Mouse (Mus musculus): ENCODE data around the gene Rbm47.

Gene Rbm47

GRCm38 (mm10) chr5:66086304-66086703 lies 86.6 kb downstream of the Rbm47 start:
- DNase-seq (ENCODE audit: low spot score in 2 of 2), result no peak

- no peak for DNase-seq (ENCODE audit: low spot score in 2 of 2)
Observed at GRCm38 (mm10) chr5:66085478-66085877, 87.4 kb downstream of the Rbm47 start.

GRCm38 (mm10) chr5:66084541-66084940 lies 88.4 kb downstream of the Rbm47 start:
- DNase-seq (ENCODE audit: low spot score in 2 of 2), result no peak

GRCm38 (mm10) chr5:66083350-66083749 lies 89.6 kb downstream of the Rbm47 start:
- peak in 1 of 2 experiments; percentile 42 for DNase-seq (ENCODE audit: low spot score in 2 of 2)

GRCm38 (mm10) chr5:66082229-66082572 lies 90.7 kb downstream of the Rbm47 start:
- no peak for DNase-seq (ENCODE audit: low spot score in 2 of 2)

GRCm38 (mm10) chr5:66081443-66082228 lies 91.3 kb downstream of the Rbm47 start:
- no peak for DNase-seq (ENCODE audit: low spot score in 2 of 2)

GRCm38 (mm10) chr5:66080529-66081220 lies 92.2 kb downstream of the Rbm47 start:
- no peak for DNase-seq (ENCODE audit: low spot score in 2 of 2)

- DNase-seq (ENCODE audit: low spot score in 2 of 2), result no peak
Observed at GRCm38 (mm10) chr5:66079358-66080179, 93.3 kb downstream of the Rbm47 start.

- no peak for DNase-seq (ENCODE audit: low spot score in 2 of 2)
Observed at GRCm38 (mm10) chr5:66078491-66079012, 94.4 kb downstream of the Rbm47 start.

- DNase-seq (ENCODE audit: low spot score in 2 of 2), result no peak
Observed at GRCm38 (mm10) chr5:66077416-66077815, 95.5 kb downstream of the Rbm47 start.

- DNase-seq (ENCODE audit: low spot score in 2 of 2), result no peak
Observed at GRCm38 (mm10) chr5:66076685-66077301, 96.1 kb downstream of the Rbm47 start.

GRCm38 (mm10) chr5:66075906-66076305 lies 97.0 kb downstream of the Rbm47 start:
- DNase-seq (ENCODE audit: low spot score in 2 of 2), result no peak

GRCm38 (mm10) chr5:66075032-66075488 lies 97.9 kb downstream of the Rbm47 start:
- peak; percentile 33 to 37 for DNase-seq (ENCODE audit: low spot score in 2 of 2)

GRCm38 (mm10) chr5:66074235-66074634 lies 98.7 kb downstream of the Rbm47 start:
- no peak for DNase-seq (ENCODE audit: low spot score in 2 of 2)

- DNase-seq (ENCODE audit: low spot score in 2 of 2), result no peak
Observed at GRCm38 (mm10) chr5:66073604-66074164, 99.2 kb downstream of the Rbm47 start.

- no peak for DNase-seq (ENCODE audit: low spot score in 2 of 2)
Observed at GRCm38 (mm10) chr5:66071722-66072121, 101.2 kb downstream of the Rbm47 start.

- no peak for DNase-seq (ENCODE audit: low spot score in 2 of 2)
Observed at GRCm38 (mm10) chr5:66070350-66070749, 102.6 kb downstream of the Rbm47 start.

- DNase-seq (ENCODE audit: low spot score in 2 of 2), result peak in 1 of 2 experiments; percentile 35
Observed at GRCm38 (mm10) chr5:66069470-66070144, 103.3 kb downstream of the Rbm47 start.

GRCm38 (mm10) chr5:66069133-66069469 lies 103.8 kb downstream of the Rbm47 start:
- no peak for DNase-seq (ENCODE audit: low spot score in 2 of 2)

- DNase-seq (ENCODE audit: low spot score in 2 of 2), result no peak
Observed at GRCm38 (mm10) chr5:66068068-66068920, 104.6 kb downstream of the Rbm47 start.
